Mouse (Mus musculus) B cell, adult 2 months (primary cell): Measurements from ENCODE around the gene Tmem143.
A peak's percentile ranks its signal among the peaks of the same experiment; 100 is the strongest.

ENCODE experiments used
- DNase-seq, 2 experiments: peaks; one replicate each; pipeline ENCODE4 v3.0.0; 2022

The Tmem143 gene

DNA sequence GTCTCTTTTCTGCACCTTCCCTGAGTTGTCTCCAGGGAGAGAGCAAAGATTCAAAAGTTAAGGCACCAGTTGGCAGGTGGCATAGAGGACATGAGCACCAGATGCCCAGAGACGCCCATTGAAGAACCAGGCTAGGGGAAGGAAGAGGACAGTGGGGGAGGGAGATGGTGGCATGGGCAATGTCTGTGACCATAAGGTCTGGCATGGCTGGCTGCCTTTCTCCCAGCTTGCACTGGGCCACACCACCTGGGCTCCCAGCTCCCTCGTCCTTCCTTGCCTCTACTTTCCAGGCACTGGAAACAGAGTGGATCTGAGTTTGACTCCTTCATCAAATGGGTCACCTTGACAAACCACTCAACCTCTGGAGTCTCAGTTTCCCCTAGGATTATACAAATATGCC lies 4.1 kb upstream of the Tmem143 start:
- no peak for DNase-seq

- DNase-seq, result no peak
Observed at GRCm38 (mm10) chr7:45895931-45896516, 717 bp upstream of the Tmem143 start.

DNA sequence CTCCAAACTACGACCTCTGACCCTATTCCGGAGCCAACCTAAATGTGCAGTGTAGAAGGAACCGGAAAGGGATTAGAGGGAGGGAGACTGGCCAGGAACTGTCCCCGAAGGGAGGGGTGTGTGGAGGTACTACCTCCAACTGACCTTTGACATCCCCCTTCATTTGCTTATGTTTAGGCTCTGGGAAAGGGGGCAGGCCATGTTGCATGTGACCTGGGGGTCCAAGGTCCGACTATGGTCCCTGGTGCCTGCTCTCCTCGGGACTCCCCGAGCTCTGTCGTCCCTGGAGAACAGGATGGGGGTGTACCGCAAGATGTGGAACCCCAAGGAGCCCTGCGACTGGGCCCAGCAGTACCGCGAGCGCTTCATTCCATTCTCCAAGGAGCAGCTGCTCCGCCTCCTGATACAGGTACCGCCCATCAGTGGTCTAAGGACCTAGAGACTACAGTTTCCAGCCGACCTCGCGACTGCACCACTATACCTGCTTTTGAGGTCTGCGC lies 567 bp downstream of the Tmem143 start:
- peak in 1 of 2 experiments; percentile 55 for DNase-seq

GRCm38 (mm10) chr7:45898125-45898524 lies 1.4 kb downstream of the Tmem143 start:
- peak; percentile 65 to 72 for DNase-seq

DNA sequence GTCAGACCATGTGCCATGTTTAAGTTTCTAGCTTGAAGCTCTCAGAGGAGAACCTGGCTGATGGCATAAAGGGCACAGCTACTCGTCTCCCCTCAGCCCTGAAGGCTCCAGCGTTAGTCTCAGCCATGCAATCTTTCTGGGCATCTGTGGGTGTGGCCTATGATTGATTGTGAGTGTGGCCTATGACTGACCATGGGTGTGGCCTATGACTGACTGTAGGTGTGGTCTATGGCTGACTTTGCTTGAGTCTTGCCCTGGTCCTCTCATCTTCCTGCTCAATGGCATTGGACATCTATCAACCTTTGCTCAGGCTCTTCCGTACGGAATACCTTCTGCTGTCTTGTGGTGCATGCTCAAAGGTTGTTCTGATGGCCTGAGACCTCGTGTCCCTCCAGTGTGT lies 4.8 kb downstream of the Tmem143 start:
- DNase-seq, result no peak

- no peak for DNase-seq
Observed at GRCm38 (mm10) chr7:45902481-45903002, 5.8 kb downstream of the Tmem143 start.

DNA sequence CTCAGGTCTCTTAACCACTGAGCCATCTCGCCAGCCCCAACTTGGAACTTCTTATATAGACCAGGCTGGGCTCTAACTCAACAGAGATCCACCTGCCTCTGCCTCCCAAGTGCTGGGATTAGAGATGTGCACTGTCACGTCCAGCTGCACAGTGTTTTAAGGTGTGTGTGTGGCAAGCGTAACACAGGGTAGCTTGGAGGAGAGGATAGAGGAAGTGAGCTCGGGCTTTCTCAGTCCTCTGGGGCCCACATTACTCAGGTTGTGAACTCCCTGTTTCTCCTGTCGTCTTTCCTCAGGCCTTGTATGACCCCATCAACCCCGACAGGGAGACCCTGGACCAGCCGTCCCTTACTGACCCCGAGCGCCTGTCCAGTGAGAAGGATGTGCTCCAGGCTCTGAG lies 9.9 kb downstream of the Tmem143 start:
- peak in 1 of 2 experiments; percentile 22 for DNase-seq

- DNase-seq, result peak in 1 of 2 experiments; percentile 28
Observed at GRCm38 (mm10) chr7:45908384-45908783, 11.6 kb downstream of the Tmem143 start.

- peak; percentile 15 to 28 for DNase-seq
Observed at GRCm38 (mm10) chr7:45909145-45909544, 12.4 kb downstream of the Tmem143 start.

GRCm38 (mm10) chr7:45914067-45914466 lies 17.3 kb downstream of the Tmem143 start:
- no peak for DNase-seq

- no peak for DNase-seq
Observed at GRCm38 (mm10) chr7:45915011-45915410, 18.3 kb downstream of the Tmem143 start.

- peak; percentile 77 to 78 for DNase-seq
Observed at GRCm38 (mm10) chr7:45916056-45917003, 19.6 kb downstream of the Tmem143 start.

DNA sequence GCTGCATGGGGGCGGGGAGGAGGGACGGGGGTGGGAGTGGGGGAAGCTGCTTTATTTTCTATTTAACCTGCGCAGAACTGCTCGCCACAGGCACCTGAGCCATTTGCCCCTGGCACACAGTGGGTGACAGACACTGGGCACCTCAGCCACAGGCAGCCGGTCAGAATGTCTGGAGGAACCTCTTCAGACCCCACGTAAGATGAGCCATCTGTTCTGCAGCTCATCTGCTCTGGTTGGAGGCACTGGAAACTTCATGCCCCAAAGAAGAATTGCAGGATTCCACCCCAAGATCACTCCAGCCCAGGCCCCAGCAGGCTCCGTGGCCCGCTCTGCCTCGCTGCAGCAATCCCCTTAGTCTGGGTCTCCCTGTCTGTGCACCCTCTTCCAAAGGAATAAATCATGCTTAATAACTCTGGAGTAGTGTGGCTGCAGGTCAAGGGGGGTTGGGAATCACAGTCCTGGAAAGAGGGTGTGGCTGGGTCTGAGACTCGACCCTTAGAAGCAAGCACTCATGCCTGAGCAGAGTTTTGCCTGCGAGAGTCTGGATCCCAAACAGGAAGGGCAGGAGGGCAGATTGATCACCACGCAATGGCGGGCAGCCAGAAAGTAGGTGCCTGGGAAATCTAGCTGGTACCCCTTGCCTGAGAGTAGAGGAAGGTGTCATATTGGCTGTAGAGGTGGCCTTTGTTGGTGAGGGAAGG lies 20.4 kb downstream of the Tmem143 start:
- no peak for DNase-seq

DNA sequence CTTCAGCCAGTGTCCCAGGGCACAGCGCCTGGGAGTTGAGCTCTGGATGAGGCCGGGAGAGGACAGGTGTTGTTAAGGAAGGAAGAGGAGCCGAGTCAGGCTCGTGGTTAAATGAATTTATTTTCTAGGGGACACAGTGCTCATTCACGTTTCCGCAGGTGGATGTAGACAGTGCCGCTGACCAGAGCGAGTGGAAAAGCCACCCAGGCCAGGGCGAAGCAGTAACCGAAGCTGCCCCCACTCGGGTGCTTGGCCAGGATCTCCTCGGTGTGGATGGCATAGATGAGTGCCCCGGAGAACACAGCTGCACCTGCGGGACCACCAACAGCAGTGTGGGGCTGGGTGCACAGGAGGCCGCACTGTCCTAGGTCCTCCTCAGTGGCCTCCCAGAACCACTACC lies 21.2 kb downstream of the Tmem143 start:
- no peak for DNase-seq

- peak; percentile 73 for DNase-seq
Observed at GRCm38 (mm10) chr7:45919083-45919671, 22.4 kb downstream of the Tmem143 start.

- DNase-seq, result peak in 1 of 2 experiments; percentile 16
Observed at GRCm38 (mm10) chr7:45919761-45920160, 23.0 kb downstream of the Tmem143 start.

GRCm38 (mm10) chr7:45920583-45921241 lies 24.0 kb downstream of the Tmem143 start:
- peak in 1 of 2 experiments; percentile 43 for DNase-seq

DNA sequence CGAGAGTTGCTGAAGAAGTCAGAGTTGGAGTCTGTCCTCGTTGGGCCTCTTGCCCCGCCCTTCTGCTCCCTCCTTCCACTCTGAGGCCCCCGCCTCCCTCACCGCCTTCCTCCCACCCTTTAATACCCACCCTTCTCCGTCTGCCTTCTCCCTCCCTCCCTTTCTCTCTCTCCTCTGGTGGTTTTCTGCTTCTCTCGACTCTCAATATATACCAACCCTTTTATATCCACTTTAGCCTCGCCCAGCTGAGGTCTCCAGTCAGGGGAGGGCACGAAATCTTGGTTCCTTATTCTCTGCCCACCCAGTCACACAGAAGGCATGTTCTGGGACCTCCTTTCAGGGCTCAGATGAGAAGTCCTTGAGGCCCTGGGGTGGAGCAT lies 24.5 kb downstream of the Tmem143 start, which contains the start of gene Emp3:
Gene Emp3, minus strand, starts transcription at position 163 of the 380 bp plus-strand sequence.
- DNase-seq, result peak; percentile 77 to 81

GRCm38 (mm10) chr7:45921950-45922600 lies 25.3 kb downstream of the Tmem143 start:
- DNase-seq, result peak; percentile 29 to 34

DNA sequence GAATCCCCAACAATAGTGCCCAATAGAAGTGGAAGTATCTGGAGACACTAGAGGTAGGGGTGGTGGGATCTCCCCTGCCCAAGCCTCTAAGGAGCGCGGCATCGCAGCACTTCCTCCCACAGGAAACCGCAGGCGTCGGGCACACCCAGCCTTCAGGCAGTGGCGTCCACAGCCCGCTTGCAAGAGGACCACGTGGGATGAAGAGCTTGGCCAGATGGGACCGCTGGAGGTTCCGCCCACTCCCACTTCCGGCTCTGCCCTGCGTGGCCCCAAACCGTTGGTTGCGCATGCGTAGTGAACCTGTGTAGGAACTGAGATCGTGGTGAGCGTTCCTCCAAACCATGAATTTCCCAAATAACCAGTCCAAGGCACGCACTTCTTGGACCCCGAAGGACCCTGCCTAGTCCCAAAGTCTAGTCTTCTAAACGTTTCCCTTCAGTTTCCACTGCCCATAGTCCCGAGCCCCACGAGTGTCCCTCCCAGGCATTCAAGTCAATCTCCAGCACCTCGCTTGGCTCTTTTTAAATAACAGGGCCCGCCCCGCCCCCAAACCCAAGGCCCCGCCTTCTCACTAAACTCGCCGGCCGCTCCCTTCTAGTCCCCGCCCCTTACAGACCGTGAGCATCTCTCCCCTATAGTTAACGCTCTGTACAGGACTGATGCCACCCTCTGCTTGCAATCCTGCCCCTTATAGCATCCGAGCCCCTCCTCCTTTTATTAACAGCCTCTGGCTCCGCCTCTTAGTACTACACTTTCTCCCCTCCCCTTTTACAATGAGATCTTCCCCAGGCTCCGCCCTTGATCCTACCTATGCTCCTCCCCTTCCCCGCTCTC lies 26.4 kb downstream of the Tmem143 start:
- peak; percentile 95 for DNase-seq
